Comparison of ENCODE assay signal across 8 mouse cellular contexts in the genomic region with DNA sequence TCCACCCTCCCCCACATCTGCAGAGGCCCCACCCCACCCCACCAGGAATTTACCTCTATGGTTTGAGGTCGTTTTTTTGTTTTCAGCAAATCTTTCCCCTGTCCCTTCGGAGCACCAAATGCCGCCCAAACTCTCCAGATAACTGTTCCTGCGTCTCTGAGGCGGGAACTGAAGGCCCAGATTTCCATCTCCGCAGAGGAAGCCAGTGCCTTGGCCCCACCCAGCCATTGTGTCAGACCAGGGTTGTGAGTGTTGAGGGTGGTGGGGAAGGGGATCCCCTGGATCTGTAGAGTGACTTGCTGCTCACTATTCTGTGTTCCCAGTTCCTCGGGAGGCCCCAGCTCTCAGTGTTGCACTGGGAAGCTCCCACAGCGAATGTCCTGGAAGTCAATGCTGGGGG. TPM values are rescaled to one million over a fixed set of nuclear protein-coding genes. Genes with fewer than 3 reads are reported as not detected.
A peak's percentile ranks its signal among the peaks of the same experiment; 100 is the strongest.
DNase-seq lines count a peak whose midpoint lies in the region; ATAC-seq lines count a peak whose summit lies in the region.

A gene (minus strand): TSS at position 173 of the 400 bp plus-strand sequence.

- no peaks in the 10 kb centered on the region for H3K36me3 ChIP-seq in embryonic facial prominence, embryonic 12.5 days
- no peaks in the 10 kb centered on the region for H3K36me3 ChIP-seq in hindbrain, embryonic 12.5 days
- no peaks in the 10 kb centered on the region for H3K36me3 ChIP-seq in liver, embryonic 15.5 days (replicated peaks)
- no peaks in the 10 kb centered on the region for H3K36me3 ChIP-seq in stomach, embryonic 16.5 days (ENCODE audit: control insufficient read depth, insufficient read depth, low read length)

- 34% methylated on average over 8 of the region's 8 CpGs for WGBS in embryonic facial prominence, embryonic 12.5 days
- WGBS in hindbrain, embryonic 12.5 days, result 34% methylated on average over 8 of the region's 8 CpGs
- WGBS in liver, embryonic 15.5 days (ENCODE audit: insufficient replicate concordance), result 30% methylated on average over 8 of the region's 8 CpGs
- WGBS in stomach, embryonic 16.5 days, result 48% methylated on average over 8 of the region's 8 CpGs

- H3K4me3 ChIP-seq in embryonic facial prominence, embryonic 12.5 days, result peak within 1 kb of the TSS; percentile 0; the same call in 1 of the 2 replicates
- 0 out of 2 replicates have a peak within 1 kb of the TSS, but pooled peaks have one; percentile 6 for H3K4me3 ChIP-seq in hindbrain, embryonic 12.5 days
- H3K4me3 ChIP-seq in liver, embryonic 15.5 days (replicated peaks), result peak within 1 kb of the TSS; percentile 11
- H3K4me3 ChIP-seq in stomach, embryonic 16.5 days (replicated peaks; ENCODE audit: low read length), result peak within 1 kb of the TSS; percentile 21

- no peak for DNase-seq in gastrocnemius, postnatal 10 days
- DNase-seq in gastrocnemius, adult 8-10 months (ENCODE audit: low spot score in 2 of 2), result no peak
- no peak for DNase-seq in right cerebral cortex, postnatal 36 days (ENCODE audit: low spot score in 2 of 2)
- no peak for DNase-seq in layer of hippocampus, postnatal 25 days (ENCODE audit: extremely low spot score in 1 of 2, low spot score in 1 of 2)

- no peaks in the 10 kb centered on the region for H3K9me3 ChIP-seq in embryonic facial prominence, embryonic 12.5 days
- no peaks in the 10 kb centered on the region for H3K9me3 ChIP-seq in hindbrain, embryonic 12.5 days (replicated peaks)
- no peaks in the 10 kb centered on the region for H3K9me3 ChIP-seq in liver, embryonic 15.5 days (replicated peaks)
- H3K9me3 ChIP-seq in stomach, embryonic 16.5 days (replicated peaks; ENCODE audit: control insufficient read depth, low read length), result no peaks in the 10 kb centered on the region

- peak within 1 kb of the TSS; percentile 26 for H3K4me2 ChIP-seq in embryonic facial prominence, embryonic 12.5 days (replicated peaks)
- H3K4me2 ChIP-seq in hindbrain, embryonic 12.5 days (replicated peaks), result 0 out of 2 replicates have a peak within 1 kb of the TSS, but pooled peaks have one; percentile 1
- H3K4me2 ChIP-seq in liver, embryonic 15.5 days, result no peak within 1 kb of the TSS
- H3K4me2 ChIP-seq in stomach, embryonic 16.5 days (ENCODE audit: low read depth, low read length), result peak within 1 kb of the TSS; percentile 7; the same call in 1 of the 2 replicates

- no peak within 1 kb of the TSS for H3K9ac ChIP-seq in embryonic facial prominence, embryonic 12.5 days
- 0 out of 2 replicates have a peak within 1 kb of the TSS, but pooled peaks have one; percentile 19 for H3K9ac ChIP-seq in hindbrain, embryonic 12.5 days
- no peak within 1 kb of the TSS for H3K9ac ChIP-seq in liver, embryonic 15.5 days
- peak within 1 kb of the TSS; percentile 32 for H3K9ac ChIP-seq in stomach, embryonic 16.5 days (ENCODE audit: low read length)

- no peak for ATAC-seq in embryonic facial prominence, embryonic 12.5 days (ENCODE audit: insufficient number of reproducible peaks, insufficient read depth, low FRiP score, low TSS enrichment)
- no peak for ATAC-seq in hindbrain, embryonic 12.5 days (ENCODE audit: low FRiP score)
- ATAC-seq in liver, embryonic 15.5 days (ENCODE audit: insufficient read depth), result no peak
- no peak for ATAC-seq in stomach, embryonic 16.5 days (ENCODE audit: insufficient read depth, low FRiP score)

- peaks cover 21% of the 10 kb centered on the region for H3K4me1 ChIP-seq in embryonic facial prominence, embryonic 12.5 days
- peaks cover 18% of the 10 kb centered on the region for H3K4me1 ChIP-seq in hindbrain, embryonic 12.5 days
- H3K4me1 ChIP-seq in liver, embryonic 15.5 days (replicated peaks), result no peaks in the 10 kb centered on the region
- 0 out of 2 replicates have a peak, but pooled peaks cover 4% of the 10 kb centered on the region for H3K4me1 ChIP-seq in stomach, embryonic 16.5 days (ENCODE audit: control insufficient read depth, insufficient read depth, low read length)

- H3K27me3 ChIP-seq in embryonic facial prominence, embryonic 12.5 days, result peaks cover 41% of the 10 kb centered on the region
- peaks cover 56% of the 10 kb centered on the region for H3K27me3 ChIP-seq in hindbrain, embryonic 12.5 days
- H3K27me3 ChIP-seq in liver, embryonic 15.5 days, result peaks cover 53% of the 10 kb centered on the region
- H3K27me3 ChIP-seq in stomach, embryonic 16.5 days (ENCODE audit: control insufficient read depth, insufficient read depth, low read length), result peaks cover 13% of the 10 kb centered on the region; the same call in 1 of the 2 replicates

- 0 out of 2 replicates have a peak within 1 kb of the TSS, but pooled peaks have one; percentile 0 for H3K27ac ChIP-seq in embryonic facial prominence, embryonic 12.5 days
- no peak within 1 kb of the TSS for H3K27ac ChIP-seq in hindbrain, embryonic 12.5 days
- H3K27ac ChIP-seq in liver, embryonic 15.5 days (replicated peaks), result no peak within 1 kb of the TSS
- peak within 1 kb of the TSS; percentile 34; the same call in 1 of the 2 replicates for H3K27ac ChIP-seq in stomach, embryonic 16.5 days (ENCODE audit: low read length)

RNA-seq across cellular contexts. Expression of the gene that starts here (rescaled TPM):
- 10 to 100 TPM; 13.0 to 17.1 TPM for total RNA-seq in gastrocnemius, postnatal 10 days (2021)
- 1 to 10 TPM; 5.3 to 8.1 (median 6.6) TPM for total RNA-seq in gastrocnemius, adult 8-10 months (2022)
- 8.1 and 8.5 TPM in 2 replicates for polyA plus RNA-seq in embryonic facial prominence, embryonic 12.5 days (2016; fragmentation: Nextera tagmentation; extraction: Ambion mirVana)
- polyA plus RNA-seq in hindbrain, embryonic 12.5 days (2016; fragmentation: Nextera tagmentation; extraction: Ambion mirVana), result 8.5 TPM in 2 replicates
- polyA plus RNA-seq in liver, embryonic 15.5 days (2015; fragmentation: Nextera tagmentation; extraction: Ambion mirVana), result 1.4 and 1.8 TPM in 2 replicates
- 9.6 and 10.3 TPM in 2 replicates for polyA plus RNA-seq in stomach, embryonic 16.5 days (2015; fragmentation: Nextera tagmentation; extraction: Ambion mirVana)
- total RNA-seq in layer of hippocampus, postnatal 25 days (2021), result 1 to 10 TPM; 5.8 to 6.9 TPM

Comparison
In these comparisons a context has a peak if more than half of its experiments do, and no peak if none do; other contexts are left out.
1. H3K27ac ChIP-seq: peak in embryonic facial prominence, embryonic 12.5 days (single experiment) and stomach, embryonic 16.5 days (single experiment); none in hindbrain, embryonic 12.5 days (single experiment) and liver, embryonic 15.5 days (single experiment).
2. H3K9ac ChIP-seq: peak in hindbrain, embryonic 12.5 days (single experiment) and stomach, embryonic 16.5 days (single experiment); none in embryonic facial prominence, embryonic 12.5 days (single experiment) and liver, embryonic 15.5 days (single experiment).
3. Peak in every context shown above with its lines, with median percentiles within 50 percentile points of each other: H3K4me3 ChIP-seq.